8 mouse cellular contexts compared by ENCODE assay signal in the genomic region with DNA sequence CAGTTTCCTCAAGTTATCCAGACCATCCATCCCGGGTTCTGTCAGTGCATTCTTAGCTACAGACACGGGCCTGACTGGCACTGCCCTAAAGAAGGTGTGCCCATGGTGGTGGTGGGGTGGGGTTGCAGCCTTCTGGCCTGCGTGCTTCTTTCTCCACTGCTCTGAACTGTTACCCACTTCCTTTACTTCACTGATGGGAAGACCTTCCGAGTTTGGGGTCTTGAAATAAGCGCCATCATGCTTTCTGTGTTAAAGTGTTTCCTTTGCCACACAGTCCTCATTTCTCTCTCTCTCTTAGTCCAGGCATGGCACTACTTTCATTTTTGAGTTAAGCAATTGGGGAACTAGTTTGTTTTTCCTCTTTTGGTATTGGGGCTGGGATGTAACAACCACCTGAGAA. TPM values are rescaled to one million over a fixed set of nuclear protein-coding genes. Genes with fewer than 3 reads are reported as not detected.
DNase-seq lines count a peak whose midpoint lies in the region; ATAC-seq lines count a peak whose summit lies in the region.

No protein-coding gene starts in this region.

- 42% methylated on average over 5 of the region's 5 CpGs for WGBS in kidney, embryonic 14.5 days
- 42% methylated on average over 5 of the region's 5 CpGs for WGBS in hindbrain, embryonic 14.5 days
- WGBS in midbrain, embryonic 12.5 days = 47% methylated on average over 5 of the region's 5 CpGs

- H3K4me2 ChIP-seq in kidney, embryonic 14.5 days (replicated peaks; ENCODE audit: low read depth, low read length) = peak overlapping the region; percentile 84
- H3K4me2 ChIP-seq in hindbrain, embryonic 14.5 days (replicated peaks) = peak overlapping the region; percentile 71
- H3K4me2 ChIP-seq in midbrain, embryonic 12.5 days (replicated peaks) = peak overlapping the region; percentile 55

- H3K27me3 ChIP-seq in kidney, embryonic 14.5 days (ENCODE audit: control insufficient read depth, insufficient read depth, low read length) = no peaks in the 10 kb centered on the region
- H3K27me3 ChIP-seq in hindbrain, embryonic 14.5 days (ENCODE audit: control insufficient read depth, insufficient read depth, low read length) = no peaks in the 10 kb centered on the region
- H3K27me3 ChIP-seq in midbrain, embryonic 12.5 days = no peaks in the 10 kb centered on the region

- no peaks in the 10 kb centered on the region for H3K9me3 ChIP-seq in kidney, embryonic 14.5 days (ENCODE audit: control insufficient read depth, low read length)
- no peaks in the 10 kb centered on the region for H3K9me3 ChIP-seq in hindbrain, embryonic 14.5 days (ENCODE audit: control insufficient read depth, low read length)
- no peaks in the 10 kb centered on the region for H3K9me3 ChIP-seq in midbrain, embryonic 12.5 days

- no peak for ATAC-seq in kidney, embryonic 14.5 days (ENCODE audit: low FRiP score, low TSS enrichment)
- peak; percentile 21; the same call in 1 of the 2 replicates for ATAC-seq in hindbrain, embryonic 14.5 days (ENCODE audit: low FRiP score)
- ATAC-seq in midbrain, embryonic 12.5 days (ENCODE audit: low FRiP score, low read depth) = peak; percentile 17; the same call in 1 of the 2 replicates
- no peak for ATAC-seq in frontal cortex, adult (ENCODE audit: low TSS enrichment)

- no peaks in the 10 kb centered on the region for H3K4me1 ChIP-seq in kidney, embryonic 14.5 days (ENCODE audit: control insufficient read depth, insufficient read depth, low read length)
- H3K4me1 ChIP-seq in hindbrain, embryonic 14.5 days (replicated peaks; ENCODE audit: control insufficient read depth, insufficient read depth, low read length) = peaks cover 18% of the 10 kb centered on the region
- peaks cover 21% of the 10 kb centered on the region for H3K4me1 ChIP-seq in midbrain, embryonic 12.5 days

- H3K27ac ChIP-seq in kidney, embryonic 14.5 days (ENCODE audit: low read depth, low read length) = no peak overlapping the region
- H3K27ac ChIP-seq in hindbrain, embryonic 14.5 days = no peak overlapping the region
- no peak overlapping the region for H3K27ac ChIP-seq in midbrain, embryonic 12.5 days (replicated peaks)

- no peak for DNase-seq in kidney, adult 8-10 months
- peak; percentile 31 for DNase-seq in adipocyte (ENCODE audit: low spot score)
- no peak for DNase-seq in hindbrain, embryonic 14.5 days (ENCODE audit: low spot score)
- no peak for DNase-seq in frontal cortex, postnatal 36 days (ENCODE audit: low spot score in 2 of 2)
- DNase-seq in right cerebral cortex, postnatal 4 days = no peak

- H3K36me3 ChIP-seq in kidney, embryonic 14.5 days (ENCODE audit: control insufficient read depth, insufficient read depth, low read length) = no peaks in the 10 kb centered on the region
- H3K36me3 ChIP-seq in hindbrain, embryonic 14.5 days (replicated peaks; ENCODE audit: control insufficient read depth, insufficient read depth) = no peaks in the 10 kb centered on the region
- no peaks in the 10 kb centered on the region for H3K36me3 ChIP-seq in midbrain, embryonic 12.5 days

- no peak overlapping the region for H3K9ac ChIP-seq in kidney, embryonic 14.5 days (ENCODE audit: low read depth, low read length)
- peak overlapping the region; percentile 74 for H3K9ac ChIP-seq in hindbrain, embryonic 14.5 days
- H3K9ac ChIP-seq in midbrain, embryonic 12.5 days (replicated peaks) = peak overlapping the region; percentile 79; the same call in 1 of the 2 replicates

- H3K4me3 ChIP-seq in kidney, embryonic 14.5 days (ENCODE audit: low read length) = peak overlapping the region; percentile 68
- peak overlapping the region; percentile 73 for H3K4me3 ChIP-seq in hindbrain, embryonic 14.5 days (replicated peaks; ENCODE audit: low read length)
- H3K4me3 ChIP-seq in midbrain, embryonic 12.5 days = peak overlapping the region; percentile 77

RNA-seq across cellular contexts. Expression of gene Snx10, which starts 1.3 kb away (rescaled TPM):
- 13.0 and 19.2 TPM in 2 replicates for polyA plus RNA-seq in kidney, embryonic 14.5 days (2014; fragmentation: Nextera tagmentation; extraction: Ambion mirVana)
- polyA plus RNA-seq in hindbrain, embryonic 14.5 days (2014; fragmentation: Nextera tagmentation; extraction: Ambion mirVana) = 60.3 and 69.1 TPM in 2 replicates
- polyA plus RNA-seq in midbrain, embryonic 12.5 days (2016; fragmentation: Nextera tagmentation; extraction: Ambion mirVana) = 41.9 and 51.1 TPM in 2 replicates

RNA-seq across cellular contexts. Expression of gene Cbx3, which starts 54.8 kb away (rescaled TPM):
- polyA plus RNA-seq in kidney, embryonic 14.5 days (2014; fragmentation: Nextera tagmentation; extraction: Ambion mirVana) = 559 and 786 TPM in 2 replicates
- polyA plus RNA-seq in hindbrain, embryonic 14.5 days (2014; fragmentation: Nextera tagmentation; extraction: Ambion mirVana) = 353 and 390 TPM in 2 replicates
- polyA plus RNA-seq in midbrain, embryonic 12.5 days (2016; fragmentation: Nextera tagmentation; extraction: Ambion mirVana) = 615 and 674 TPM in 2 replicates

RNA-seq across cellular contexts. Expression of gene Hnrnpa2b1, which starts 55.3 kb away (rescaled TPM):
- 1,078 and 1,378 TPM in 2 replicates for polyA plus RNA-seq in kidney, embryonic 14.5 days (2014; fragmentation: Nextera tagmentation; extraction: Ambion mirVana)
- polyA plus RNA-seq in hindbrain, embryonic 14.5 days (2014; fragmentation: Nextera tagmentation; extraction: Ambion mirVana) = 701 and 734 TPM in 2 replicates
- polyA plus RNA-seq in midbrain, embryonic 12.5 days (2016; fragmentation: Nextera tagmentation; extraction: Ambion mirVana) = 2,441 and 2,661 TPM in 2 replicates

Comparison
In these comparisons a context has a peak if more than half of its experiments do, and no peak if none do; other contexts are left out.
1. ATAC-seq: peak in hindbrain, embryonic 14.5 days (single experiment) and midbrain, embryonic 12.5 days (single experiment); none in kidney, embryonic 14.5 days (single experiment) and frontal cortex, adult (single experiment).
2. Peak in every context shown above with its lines, with median percentiles within 50 percentile points of each other: H3K4me2 ChIP-seq and H3K4me3 ChIP-seq.